Mouse (Mus musculus) kidney, postnatal 0 days (tissue): ENCODE data around the gene Pipox. TPM values are rescaled to one million over a fixed set of nuclear protein-coding genes. Genes with fewer than 3 reads are reported as not detected.
A peak's percentile ranks its signal among the peaks of the same experiment; 100 is the strongest.

ENCODE experiments used
- ATAC-seq: fragments of 200-750 bp; cut with Nextera tagmentation; replicated peaks from 2 replicates; pipeline ENCODE4 v1.8.0; 2017; ENCODE audit warnings: low read depth, moderate number of reproducible peaks, moderate TSS enrichment, moderate library complexity; ENCODE audit not compliant: low FRiP score
- DNase-seq: peaks from one replicate; pipeline ENCODE4 v3.0.0-alpha.2; 2016; ENCODE audit warnings: low spot score
- H3K27ac ChIP-seq: fragments of 300-500 bp; sonication (generic); 2 replicates; pipeline ENCODE4 v1.5.1; 2014; ENCODE audit warnings: mild to moderate bottlenecking
- H3K27me3 ChIP-seq: fragments of 300-500 bp; sonication (generic); 2 replicates; pipeline ENCODE4 v1.6.1; 2014; ENCODE audit warnings: low read length, mixed read lengths; ENCODE audit not compliant: insufficient read depth
- H3K36me3 ChIP-seq: fragments of 300-500 bp; sonication (generic); 2 replicates; pipeline ENCODE4 v1.6.1; 2014; ENCODE audit warnings: low read length, mixed read lengths; ENCODE audit not compliant: insufficient read depth
- H3K4me1 ChIP-seq: fragments of 300-500 bp; sonication (generic); replicated peaks from 2 replicates; pipeline ENCODE4 v1.6.1; 2014; ENCODE audit warnings: antibody characterized with exemption, low read length, mixed read lengths; ENCODE audit not compliant: insufficient read depth
- H3K4me2 ChIP-seq: fragments of 300-500 bp; sonication (generic); 2 replicates; pipeline ENCODE4 v1.6.1; 2014; ENCODE audit warnings: mild to moderate bottlenecking, low read length, moderate library complexity, mixed read lengths
- H3K4me3 ChIP-seq: fragments of 300-500 bp; sonication (generic); replicated peaks from 2 replicates; pipeline ENCODE4 v1.5.1; 2014; ENCODE audit warnings: low read depth, low read length
- H3K9ac ChIP-seq: fragments of 300-500 bp; sonication (generic); 2 replicates; pipeline ENCODE4 v1.6.1; 2014; ENCODE audit warnings: low read depth, low read length
- H3K9me3 ChIP-seq: fragments of 300-500 bp; sonication (generic); replicated peaks from 2 replicates; pipeline ENCODE4 v1.6.1; 2016; ENCODE audit warnings: low read length, inconsistent platforms, mixed read lengths
- CTCF ChIP-seq: IDR thresholded peaks from 2 replicates; pipeline ENCODE4 v1.5.1; 2016; ENCODE audit warnings: antibody characterized with exemption, low read depth, mild to moderate bottlenecking, moderate library complexity
- WGBS: fragments of 180-500 bp; shearing (Covaris S2); extraction: QIAGEN DNeasy Blood & Tissue Kit; methylation state at CpG from one replicate; pipeline ENCODE4 v1.1.7; 2014; 5-methylcytosine and 5-hydroxymethylcytosine counted together
- polyA plus RNA-seq: library from polyadenylated mRNA; unstranded; fragments of >200 nt; fragmentation: Nextera tagmentation; extraction: Ambion mirVana; gene quantifications from 2 replicates; pipeline ENCODE4 v1.2.1, GENCODE M21; 2015

Pipox gene
- polyA plus RNA-seq, 1 experiment from 2014 or later: 20.9 TPM

GRCm38 (mm10) chr11:77848131-77848530 lies 45.8 kb downstream of the Pipox start:
- Histone ChIP-seq H3K9ac (no peak overlapping the region), H3K27ac (no peak overlapping the region), H3K4me3 (no peak overlapping the region), H3K27me3 (no peaks in the 10 kb centered on the region), H3K9me3 (no peaks in the 10 kb centered on the region), H3K4me1 (no peaks in the 10 kb centered on the region; the same call in 1 of the 2 replicates), H3K4me2 (no peak overlapping the region), H3K36me3 (peaks cover 59% of the 10 kb centered on the region)
- DNase-seq (no peak), ATAC-seq (no peak)
- no peak for TF ChIP-seq CTCF
- WGBS: 25% methylated on average over 5 of the region's 5 CpGs

- DNase-seq (peak; percentile 60), ATAC-seq (peak; percentile 75)
- Histone ChIP-seq H3K9ac (no peak overlapping the region), H3K4me2 (no peak overlapping the region), H3K27me3 (no peaks in the 10 kb centered on the region), H3K36me3 (peaks cover 60% of the 10 kb centered on the region), H3K27ac (no peak overlapping the region), H3K4me1 (no peaks in the 10 kb centered on the region; the same call in 1 of the 2 replicates), H3K9me3 (no peaks in the 10 kb centered on the region), H3K4me3 (no peak overlapping the region)
- whole genome bisulfite sequencing: 36% methylated on average over 9 of the region's 9 CpGs
- TF ChIP-seq CTCF: 0 out of 2 replicates have a peak, but pooled peaks have one; percentile 5
Observed at GRCm38 (mm10) chr11:77847599-77848128, 46.2 kb downstream of the Pipox start.

- no peak for ATAC-seq
- no peak for DNase-seq
Observed at GRCm38 (mm10) chr11:77843906-77844200, 50.0 kb downstream of the Pipox start.

GRCm38 (mm10) chr11:77843068-77843905 lies 50.6 kb downstream of the Pipox start:
- Histone ChIP-seq H3K4me3 (no peak overlapping the region), H3K27me3 (no peaks in the 10 kb centered on the region), H3K4me2 (no peak overlapping the region), H3K9ac (no peak overlapping the region), H3K9me3 (no peaks in the 10 kb centered on the region), H3K27ac (no peak overlapping the region), H3K36me3 (peaks cover 67% of the 10 kb centered on the region), H3K4me1 (no peaks in the 10 kb centered on the region)
- WGBS: 89% methylated on average over 21 of the region's 21 CpGs
- no peak for ATAC-seq
- no peak for DNase-seq
- no peak for TF ChIP-seq CTCF

More at GRCm38 (mm10) chr11:77843906-77844200, 50.0 kb downstream of the Pipox start:
- no peaks in the 10 kb centered on the region for H3K27me3 ChIP-seq
- H3K27ac ChIP-seq: no peak overlapping the region
- no peaks in the 10 kb centered on the region for H3K4me1 ChIP-seq
- TF ChIP-seq CTCF: no peak
- H3K4me3 ChIP-seq: no peak overlapping the region
- WGBS: 59% methylated on average over 4 of the region's 4 CpGs
- H3K9ac ChIP-seq: no peak overlapping the region
- H3K4me2 ChIP-seq: no peak overlapping the region
- peaks cover 64% of the 10 kb centered on the region for H3K36me3 ChIP-seq
- no peaks in the 10 kb centered on the region for H3K9me3 ChIP-seq

- H3K27me3 ChIP-seq: no peaks in the 10 kb centered on the region
- peaks cover 64% of the 10 kb centered on the region for H3K36me3 ChIP-seq
- TF ChIP-seq CTCF: no peak
- H3K4me2 ChIP-seq: no peak overlapping the region
- no peaks in the 10 kb centered on the region for H3K9me3 ChIP-seq
- H3K9ac ChIP-seq: no peak overlapping the region
- no peak overlapping the region for H3K4me3 ChIP-seq
- peak; percentile 62 for DNase-seq
- 52% methylated on average over 16 of the region's 16 CpGs for WGBS
- ATAC-seq: no peak; the same call in 1 of the 2 replicates
- H3K4me1 ChIP-seq: no peaks in the 10 kb centered on the region
- no peak overlapping the region for H3K27ac ChIP-seq
Observed at GRCm38 (mm10) chr11:77840523-77841245, 53.2 kb downstream of the Pipox start.

GRCm38 (mm10) chr11:77837856-77838255 lies 56.0 kb downstream of the Pipox start:
- 86% methylated on average over 5 of the region's 5 CpGs for WGBS
- H3K27ac ChIP-seq: no peak overlapping the region
- no peak overlapping the region for H3K4me2 ChIP-seq
- no peaks in the 10 kb centered on the region for H3K4me1 ChIP-seq
- peaks cover 54% of the 10 kb centered on the region; the same call in 1 of the 2 replicates for H3K36me3 ChIP-seq
- no peak for TF ChIP-seq CTCF
- ATAC-seq: no peak
- no peak for DNase-seq
- H3K9ac ChIP-seq: no peak overlapping the region
- H3K27me3 ChIP-seq: no peaks in the 10 kb centered on the region
- no peaks in the 10 kb centered on the region for H3K9me3 ChIP-seq
- no peak overlapping the region for H3K4me3 ChIP-seq
